Mouse (Mus musculus) limb, embryonic 12.5 days (tissue): Measurements from ENCODE around the gene Gm11938. TPM values are rescaled to one million over a fixed set of nuclear protein-coding genes. Genes with fewer than 3 reads are reported as not detected.
"Not testable (repeated sequence)": the region's sequence is repeated elsewhere in the genome, so short reads cannot be mapped to it uniquely, and the experiment has no call there.

Experiments
- ATAC-seq: fragments of 200-750 bp; cut with Nextera tagmentation; 2 replicates; pipeline ENCODE4 v1.8.0; 2017; ENCODE audit warnings: low read depth, moderate TSS enrichment; ENCODE audit not compliant: insufficient number of reproducible peaks, insufficient read depth, low FRiP score, low TSS enrichment
- H3K27ac ChIP-seq: fragments of 300-500 bp; sonication (generic); 2 replicates; pipeline ENCODE4 v1.5.1; 2016; ENCODE audit warnings: mild to moderate bottlenecking, moderate library complexity
- H3K27me3 ChIP-seq: fragments of 300-500 bp; sonication (generic); 2 replicates; pipeline ENCODE4 v1.6.1; 2016; ENCODE audit warnings: mild to moderate bottlenecking, moderate library complexity
- H3K36me3 ChIP-seq: fragments of 300-500 bp; sonication (generic); 2 replicates; pipeline ENCODE4 v1.6.1; 2016; ENCODE audit warnings: mild to moderate bottlenecking, moderate library complexity
- H3K4me1 ChIP-seq: fragments of 300-500 bp; sonication (generic); replicated peaks from 2 replicates; pipeline ENCODE4 v1.6.1; 2016
- H3K4me2 ChIP-seq: fragments of 300-500 bp; sonication (generic); 2 replicates; pipeline ENCODE4 v1.6.1; 2016; ENCODE audit warnings: mild to moderate bottlenecking, moderate library complexity
- H3K4me3 ChIP-seq: fragments of 300-500 bp; sonication (generic); replicated peaks from 2 replicates; pipeline ENCODE4 v1.5.1; 2016; ENCODE audit warnings: mild to moderate bottlenecking
- H3K9ac ChIP-seq: fragments of 300-500 bp; sonication (generic); replicated peaks from 2 replicates; pipeline ENCODE4 v1.6.1; 2016; ENCODE audit warnings: mild to moderate bottlenecking, moderate library complexity
- H3K9me3 ChIP-seq: fragments of 300-500 bp; sonication (generic); 2 replicates; pipeline ENCODE4 v1.6.1; 2016; ENCODE audit warnings: mild to moderate bottlenecking, moderate library complexity
- WGBS: fragments of 180-500 bp; shearing (Covaris S2); methylation state at CpG from one replicate; pipeline ENCODE4 v1.1.7; 2016; 5-methylcytosine and 5-hydroxymethylcytosine counted together
- polyA plus RNA-seq: library from polyadenylated mRNA; unstranded; fragments of >200 nt; fragmentation: Nextera tagmentation; extraction: Ambion mirVana; gene quantifications from 2 replicates; pipeline ENCODE4 v1.2.1, GENCODE M21; 2016

Gm11938 gene
- polyA plus RNA-seq, result not detected in 2 replicates

DNA sequence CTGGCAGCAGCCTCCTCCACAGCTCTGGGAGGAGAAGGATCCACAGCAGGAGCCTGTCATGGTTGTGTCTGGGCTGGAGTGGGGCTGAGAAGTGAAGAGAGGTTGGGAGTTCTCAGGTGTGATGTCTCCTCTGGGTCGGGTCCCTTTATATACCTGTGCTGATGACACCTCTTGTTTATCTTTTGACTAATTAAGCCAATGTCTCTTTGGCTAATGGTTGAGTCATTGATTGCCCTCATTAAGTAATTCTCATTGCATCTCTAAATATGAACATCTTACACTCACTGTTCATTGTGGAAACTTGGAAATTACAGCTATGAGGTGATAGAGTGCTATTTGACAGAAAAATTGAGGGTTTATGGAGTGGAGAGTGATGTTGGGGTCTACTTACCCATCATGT lies at the start of gene Gm11938:
TSS of gene Gm11938 (minus strand) at position 101 of the 400 bp plus-strand sequence.
- WGBS, result 46% methylated on average over 1 of the region's 1 CpGs
- H3K4me2 ChIP-seq, H3K36me3 ChIP-seq, H3K27me3 ChIP-seq, H3K27ac ChIP-seq, H3K9me3 ChIP-seq, ATAC-seq, H3K4me3 ChIP-seq, H3K4me1 ChIP-seq, H3K9ac ChIP-seq: not testable (repeated sequence)

DNA sequence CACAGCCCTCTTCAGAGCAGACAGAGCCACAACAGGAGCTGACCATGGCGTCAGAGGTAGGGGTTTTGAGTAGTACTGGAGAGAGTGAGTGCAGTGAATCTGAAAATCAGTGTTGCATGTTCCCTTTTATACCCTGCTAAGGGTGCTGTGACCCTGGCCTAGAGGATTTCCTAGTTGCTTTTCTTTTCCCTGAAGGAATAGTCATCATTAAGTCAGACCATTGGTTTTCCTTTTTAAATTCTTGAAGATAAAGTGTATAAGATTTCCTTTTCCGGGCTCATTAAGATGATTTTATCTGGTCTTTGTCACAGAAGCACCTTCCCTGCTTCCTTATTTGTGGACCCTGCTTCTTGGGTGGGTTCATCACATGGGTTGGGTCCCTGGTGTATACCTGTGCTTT lies 47.0 kb upstream of the Gm11938 start, which contains the start of gene Gm11555:
TSS of gene Gm11555 (minus strand) at position 101 of the 400 bp plus-strand sequence.
- no peaks in the 10 kb centered on the region for H3K27me3 ChIP-seq
- H3K36me3 ChIP-seq, result no peaks in the 10 kb centered on the region
- no peak within 1 kb of the TSS for H3K4me3 ChIP-seq
- WGBS, result 78% methylated on average over 2 of the region's 2 CpGs
- no peaks in the 10 kb centered on the region for H3K4me1 ChIP-seq
- no peak within 1 kb of the TSS for H3K4me2 ChIP-seq
- H3K27ac ChIP-seq, result no peak within 1 kb of the TSS
- H3K9ac ChIP-seq, result no peak within 1 kb of the TSS
- H3K9me3 ChIP-seq, result no peaks in the 10 kb centered on the region
- ATAC-seq, result no peak

DNA sequence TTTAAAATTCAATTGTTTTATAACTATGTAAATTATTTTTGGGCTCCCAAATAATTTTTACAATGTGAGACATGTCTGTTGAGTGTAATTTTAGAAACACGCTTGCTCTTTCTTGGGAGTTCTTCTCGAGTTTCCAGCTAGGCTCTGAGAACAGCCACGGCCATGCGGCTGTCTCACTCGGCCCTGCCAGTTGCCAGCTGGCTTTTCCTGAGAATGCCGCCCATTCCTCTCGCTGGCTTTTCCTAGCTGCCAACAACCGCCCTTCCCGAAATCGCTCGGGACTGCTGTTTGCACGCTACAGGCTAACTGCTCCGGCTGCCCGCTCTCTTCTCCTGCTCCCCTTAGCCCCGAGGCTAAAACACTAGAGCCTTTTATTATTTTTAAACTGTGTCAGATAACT lies 43.3 kb upstream of the Gm11938 start:
- Histone ChIP-seq H3K27ac (no peak overlapping the region), H3K9me3 (no peaks in the 10 kb centered on the region), H3K9ac (no peak overlapping the region), H3K4me2 (no peak overlapping the region), H3K27me3 (peaks cover 3% of the 10 kb centered on the region; the same call in 1 of the 2 replicates), H3K4me3 (no peak overlapping the region), H3K4me1 (0 out of 2 replicates have a peak, but pooled peaks cover 1% of the 10 kb centered on the region), H3K36me3 (no peaks in the 10 kb centered on the region)
- ATAC-seq, result no peak
- WGBS, result 83% methylated on average over 15 of the region's 15 CpGs

DNA sequence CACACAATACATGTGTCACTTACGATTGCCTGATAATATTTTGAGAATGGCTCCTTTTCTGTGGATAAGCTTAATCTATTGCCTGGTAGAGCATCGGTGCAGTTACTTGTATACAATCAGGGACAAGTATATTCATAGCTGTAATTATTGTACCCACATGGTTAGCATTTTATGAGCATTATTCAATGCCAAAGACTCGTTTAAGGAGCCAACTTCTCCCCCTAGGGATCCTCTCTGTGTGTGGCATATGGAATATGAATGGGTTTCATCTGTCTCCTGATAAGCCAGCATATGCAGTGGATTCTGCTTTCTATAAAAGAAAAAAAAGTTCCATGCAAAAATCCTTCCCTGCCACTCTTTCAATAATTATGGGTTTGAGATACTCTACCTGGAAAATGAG lies 41.2 kb upstream of the Gm11938 start:
- H3K9ac ChIP-seq, result no peak overlapping the region
- H3K4me1 ChIP-seq, result peaks cover 2% of the 10 kb centered on the region; the same call in 1 of the 2 replicates
- H3K9me3 ChIP-seq, result no peaks in the 10 kb centered on the region
- no peak overlapping the region for H3K4me3 ChIP-seq
- no peaks in the 10 kb centered on the region for H3K36me3 ChIP-seq
- H3K4me2 ChIP-seq, result no peak overlapping the region
- H3K27ac ChIP-seq, result no peak overlapping the region
- no peak for ATAC-seq
- WGBS, result 72% methylated on average over 3 of the region's 3 CpGs
- peaks cover 3% of the 10 kb centered on the region; the same call in 1 of the 2 replicates for H3K27me3 ChIP-seq

DNA sequence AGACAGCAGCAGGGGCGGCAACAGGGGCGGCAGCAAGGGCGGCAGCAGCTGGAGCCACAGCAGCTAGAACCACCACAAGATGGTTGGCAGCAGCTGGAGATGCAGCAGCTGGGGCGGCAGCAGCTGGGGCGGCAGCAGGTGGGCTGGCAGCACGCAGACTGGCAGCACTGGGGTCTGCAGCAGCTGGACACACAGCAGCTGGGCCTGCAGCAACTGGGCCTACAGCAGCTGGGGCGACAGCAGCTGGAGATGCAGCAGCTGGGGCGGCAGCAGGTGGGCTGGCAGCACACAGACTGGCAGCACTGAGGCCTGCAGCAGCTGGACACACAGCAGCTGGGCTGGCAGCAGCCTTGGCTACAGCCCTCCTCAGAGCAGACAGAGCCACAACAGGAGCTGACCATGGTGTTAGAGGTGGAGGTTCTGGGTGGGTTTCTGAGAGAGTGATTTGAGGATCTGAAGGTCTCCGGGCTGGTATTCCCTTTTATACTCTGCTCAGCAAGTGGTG lies 40.6 kb upstream of the Gm11938 start, which contains the start of gene Krtap4-7:
TSS of gene Krtap4-7 (minus strand) at position 455 of the 505 bp plus-strand sequence.
- H3K27me3 ChIP-seq, H3K4me3 ChIP-seq, ATAC-seq, H3K36me3 ChIP-seq, H3K27ac ChIP-seq, H3K4me1 ChIP-seq, H3K4me2 ChIP-seq, H3K9ac ChIP-seq, H3K9me3 ChIP-seq: not testable (repeated sequence)
- WGBS, result 77% methylated on average over 9 of the region's 9 CpGs

DNA sequence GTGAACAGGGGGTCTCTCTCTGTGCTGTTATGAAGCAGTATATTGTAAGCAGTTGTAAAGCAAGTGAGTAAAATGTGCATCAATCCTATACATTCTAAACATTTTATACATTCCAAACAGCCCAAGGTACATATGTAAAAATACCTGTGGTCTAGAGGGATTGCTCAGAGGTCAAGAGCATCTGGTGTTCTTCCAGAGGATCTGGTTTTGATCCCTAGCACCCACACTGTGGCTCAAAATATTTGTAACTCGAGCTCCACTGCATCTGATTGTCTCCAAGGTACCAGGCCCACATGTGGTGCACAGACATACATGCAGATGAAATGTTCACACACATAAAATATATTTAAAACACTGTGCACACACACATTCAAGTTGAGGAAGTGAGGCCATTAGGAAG lies 37.8 kb upstream of the Gm11938 start:
- Histone ChIP-seq H3K4me2 (no peak overlapping the region), H3K27me3 (peaks cover 3% of the 10 kb centered on the region), H3K36me3 (no peaks in the 10 kb centered on the region), H3K4me1 (peaks cover 2% of the 10 kb centered on the region; the same call in 1 of the 2 replicates), H3K9me3 (no peaks in the 10 kb centered on the region), H3K9ac (no peak overlapping the region), H3K4me3 (no peak overlapping the region), H3K27ac (no peak overlapping the region)
- WGBS, result 15% methylated on average over 1 of the region's 1 CpGs
- no peak for ATAC-seq

DNA sequence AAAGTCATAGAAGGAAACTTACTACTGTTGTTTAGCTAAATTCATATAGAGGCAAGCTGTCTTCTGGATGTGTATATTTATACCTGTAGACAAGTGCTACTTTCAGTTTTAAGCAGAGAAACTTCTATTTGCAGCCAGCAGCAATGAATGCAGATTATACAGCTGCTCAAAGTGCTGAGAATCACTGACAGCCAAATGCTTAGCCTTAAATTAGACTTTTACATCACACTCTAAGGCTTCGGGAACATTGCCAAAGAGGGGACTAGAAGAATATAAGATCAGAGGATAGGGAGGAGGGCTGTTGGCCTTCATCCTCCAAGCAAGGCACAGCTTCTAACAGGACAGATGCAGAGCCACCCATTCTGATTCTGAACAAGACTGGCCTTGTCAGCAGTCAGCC lies 34.0 kb upstream of the Gm11938 start:
- H3K27ac ChIP-seq, result no peak overlapping the region
- WGBS, result 68% methylated on average over 1 of the region's 1 CpGs
- H3K9ac ChIP-seq, result no peak overlapping the region
- peaks cover 2% of the 10 kb centered on the region; the same call in 1 of the 2 replicates for H3K4me1 ChIP-seq
- H3K36me3 ChIP-seq, result no peaks in the 10 kb centered on the region
- no peak overlapping the region for H3K4me2 ChIP-seq
- H3K4me3 ChIP-seq, result no peak overlapping the region
- ATAC-seq, result no peak
- peaks cover 7% of the 10 kb centered on the region; the same call in 1 of the 2 replicates for H3K27me3 ChIP-seq
- H3K9me3 ChIP-seq, result no peaks in the 10 kb centered on the region

DNA sequence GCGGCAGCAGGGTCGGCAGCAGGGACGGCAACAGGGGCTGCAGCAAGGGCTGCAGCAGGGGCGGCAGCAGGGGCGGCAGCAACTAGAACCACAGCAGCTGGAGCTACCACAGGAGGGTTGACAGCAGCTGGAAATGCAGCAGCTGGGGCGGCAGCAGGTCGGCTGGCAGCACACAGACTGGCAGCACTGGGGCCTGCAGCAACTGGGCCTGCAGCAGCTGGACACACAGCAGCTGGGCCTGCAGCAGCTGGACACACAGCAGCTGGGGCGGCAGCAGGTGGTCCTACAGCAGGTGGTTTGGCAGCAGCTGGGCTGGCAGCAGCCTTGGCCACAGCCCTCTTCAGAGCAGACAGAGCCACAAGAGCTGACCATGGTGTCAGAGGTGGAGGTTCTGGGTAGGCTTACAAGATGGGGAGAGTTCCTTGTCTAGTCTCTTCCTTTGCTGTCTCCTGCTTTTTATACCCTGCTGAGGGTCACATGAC lies 31.6 kb upstream of the Gm11938 start, which contains the start of gene Krtap4-2:
TSS of gene Krtap4-2 (minus strand) at position 432 of the 482 bp plus-strand sequence.
- 39% methylated on average over 8 of the region's 8 CpGs for WGBS
- no peak for ATAC-seq

DNA sequence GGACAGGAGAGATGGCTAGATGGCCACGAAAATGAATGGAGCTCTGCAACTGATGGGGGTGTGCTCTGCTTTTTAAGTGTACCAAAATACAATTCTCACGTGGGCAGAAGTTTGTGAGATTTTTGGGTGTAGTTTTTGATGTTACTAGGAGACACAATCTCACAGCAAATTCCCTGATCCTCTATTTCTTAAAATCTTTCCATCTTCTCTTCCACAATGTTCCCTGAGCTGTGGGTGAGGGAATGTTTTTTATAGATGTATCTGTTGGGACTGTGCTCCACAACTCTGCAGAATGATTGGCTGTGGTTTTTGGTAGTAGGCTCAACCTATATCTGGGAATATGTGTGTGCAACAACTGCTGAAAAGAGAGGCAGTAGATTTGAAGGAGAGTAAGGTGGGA lies 30.2 kb upstream of the Gm11938 start:
- no peak overlapping the region for H3K4me3 ChIP-seq
- ATAC-seq, result no peak
- WGBS, result 63% methylated on average over 2 of the region's 2 CpGs

More for the DNA sequence above, 31.6 kb upstream of the Gm11938 start, which contains the start of gene Krtap4-2:
- H3K9ac ChIP-seq, result no peak within 1 kb of the TSS
- no peaks in the 10 kb centered on the region for H3K9me3 ChIP-seq
- H3K4me1 ChIP-seq, result no peaks in the 10 kb centered on the region
- H3K27me3 ChIP-seq, result peaks cover 7% of the 10 kb centered on the region; the same call in 1 of the 2 replicates
- H3K4me3 ChIP-seq, result no peak within 1 kb of the TSS
- no peak within 1 kb of the TSS for H3K4me2 ChIP-seq
- H3K27ac ChIP-seq, result no peak within 1 kb of the TSS
- H3K36me3 ChIP-seq, result no peaks in the 10 kb centered on the region

DNA sequence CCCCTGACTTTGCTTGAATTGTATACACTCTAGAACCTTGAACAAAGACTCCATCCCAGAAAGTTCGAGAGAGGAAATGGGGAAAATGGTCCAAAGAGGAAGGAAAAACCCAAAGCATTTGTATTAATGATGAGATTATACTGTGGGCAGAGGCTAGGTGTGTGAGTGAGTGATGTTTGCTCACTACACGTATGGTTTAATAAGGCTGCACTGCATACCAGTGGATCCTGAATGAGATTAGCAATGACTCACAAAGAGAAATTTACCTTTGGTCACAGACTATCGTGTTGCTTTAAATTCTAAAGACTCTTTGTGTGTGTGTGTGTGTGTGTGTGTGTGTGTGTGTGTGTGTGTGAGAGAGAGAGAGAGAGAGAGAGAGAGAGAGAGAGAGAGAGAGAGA lies 27.8 kb upstream of the Gm11938 start:
- Histone ChIP-seq H3K4me1 (no peaks in the 10 kb centered on the region), H3K4me3 (no peak overlapping the region), H3K27ac (no peak overlapping the region), H3K4me2 (no peak overlapping the region), H3K36me3 (no peaks in the 10 kb centered on the region), H3K27me3 (0 out of 2 replicates have a peak, but pooled peaks cover 7% of the 10 kb centered on the region), H3K9me3 (no peaks in the 10 kb centered on the region), H3K9ac (no peak overlapping the region)
- WGBS, result 75% methylated on average over 3 of the region's 3 CpGs
- no peak for ATAC-seq

More for the DNA sequence above, 30.2 kb upstream of the Gm11938 start:
- Histone ChIP-seq H3K9me3 (no peaks in the 10 kb centered on the region), H3K9ac (no peak overlapping the region), H3K27me3 (peaks cover 7% of the 10 kb centered on the region; the same call in 1 of the 2 replicates), H3K4me2 (no peak overlapping the region), H3K36me3 (no peaks in the 10 kb centered on the region), H3K4me1 (no peaks in the 10 kb centered on the region), H3K27ac (no peak overlapping the region)

DNA sequence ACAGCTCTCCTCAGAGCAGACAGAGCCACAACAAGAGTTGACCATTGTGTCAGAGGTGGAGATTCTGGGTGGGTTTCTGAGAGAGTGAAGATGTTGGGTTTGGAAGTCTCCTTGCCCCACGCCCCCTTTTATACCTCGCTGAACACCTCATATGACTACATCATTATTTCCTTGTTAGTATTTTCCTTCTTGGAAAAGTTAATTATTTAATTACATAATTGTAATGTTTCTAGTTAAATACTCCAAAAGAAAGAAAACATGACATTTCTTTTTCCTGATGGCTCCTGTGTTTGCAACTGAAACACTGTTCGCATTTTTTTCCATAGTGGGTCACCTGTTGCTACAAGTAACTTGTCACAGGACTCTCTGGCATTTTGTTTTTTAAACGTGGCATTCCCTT lies 25.0 kb upstream of the Gm11938 start, which contains the start of gene Krtap4-1:
TSS of gene Krtap4-1 (minus strand) at position 101 of the 400 bp plus-strand sequence.
- WGBS, result 82% methylated on average over 4 of the region's 4 CpGs
- H3K27me3 ChIP-seq, result no peaks in the 10 kb centered on the region
- no peaks in the 10 kb centered on the region for H3K9me3 ChIP-seq
- H3K4me1 ChIP-seq, result no peaks in the 10 kb centered on the region
- no peak within 1 kb of the TSS for H3K9ac ChIP-seq
- no peak within 1 kb of the TSS for H3K4me3 ChIP-seq
- no peaks in the 10 kb centered on the region for H3K36me3 ChIP-seq
- no peak for ATAC-seq
- H3K4me2 ChIP-seq, result no peak within 1 kb of the TSS
- no peak within 1 kb of the TSS for H3K27ac ChIP-seq
